ENCODE assay signal across 15 mouse cellular contexts in genomic region chr4:47638876-47639494, GRCm38 (mm10).
DNase-seq lines count a peak whose midpoint lies in the region; ATAC-seq and TF ChIP-seq lines count a peak whose summit lies in the region.
"Had no signal": no experiment of that assay in that cellular context is flagged by ENCODE, and none has a peak within 500 bp of the region (broad histone marks: within the 10 kb centered on the region; RNA-seq: fewer than 3 reads in every experiment).

No protein-coding gene starts in this region.

- TF ChIP-seq EP300 in heart, postnatal 0 days (IDR thresholded peaks at IDR 0.05; ENCODE audit: low read depth) = no peak

- H3K4me3 ChIP-seq in neural tube, embryonic 13.5 days = no peak overlapping the region
- no peak overlapping the region for H3K4me3 ChIP-seq in heart, postnatal 0 days (ENCODE audit: low read depth, low read length)
- H3K4me3 ChIP-seq in hindbrain, embryonic 13.5 days = no peak overlapping the region
- H3K4me3 ChIP-seq in midbrain, embryonic 16.5 days (ENCODE audit: low read depth, low read length) = no peak overlapping the region
- H3K4me3 ChIP-seq: intestine, embryonic 15.5 days; limb, embryonic 10.5 days; liver, embryonic 13.5 days; megakaryocyte, embryonic 14.5 days had no signal

- peak; percentile 56; the same call in 1 of the 2 replicates for ATAC-seq in neural tube, embryonic 13.5 days (ENCODE audit: low read depth)
- peak; percentile 58 for ATAC-seq in heart, postnatal 0 days (ENCODE audit: insufficient read depth, low read depth)
- ATAC-seq in hindbrain, embryonic 13.5 days (ENCODE audit: low FRiP score) = peak; percentile 52; the same call in 1 of the 2 replicates
- ATAC-seq in midbrain, embryonic 16.5 days = peak; percentile 60; the same call in 1 of the 2 replicates
- ATAC-seq: intestine, embryonic 15.5 days had no signal

- DNase-seq in neural tube, embryonic 10.5 days (ENCODE audit: extremely low spot score, low spot score) = no peak
- peak; percentile 24 for DNase-seq in heart, postnatal 0 days (ENCODE audit: low spot score)
- no peak for DNase-seq in frontal cortex, postnatal 14 days (ENCODE audit: low spot score in 2 of 2)
- no peak for DNase-seq in right cerebral cortex, postnatal 10 days (ENCODE audit: low spot score in 2 of 2)
- no peak for DNase-seq in layer of hippocampus, postnatal 10 days (ENCODE audit: low spot score in 2 of 2)
- DNase-seq: cerebellum, adult 8-10 months; liver, embryonic 13.5 days; retina, postnatal 1 day had no signal

- H3K9me3 ChIP-seq in neural tube, embryonic 13.5 days = no peaks in the 10 kb centered on the region
- H3K9me3 ChIP-seq in heart, postnatal 0 days (replicated peaks; ENCODE audit: control insufficient read depth, low read length) = no peaks in the 10 kb centered on the region
- no peaks in the 10 kb centered on the region for H3K9me3 ChIP-seq in hindbrain, embryonic 13.5 days
- no peaks in the 10 kb centered on the region for H3K9me3 ChIP-seq in midbrain, embryonic 16.5 days (replicated peaks; ENCODE audit: control insufficient read depth, low read length, poor library complexity, severe bottlenecking)
- H3K9me3 ChIP-seq: intestine, embryonic 15.5 days; limb, embryonic 10.5 days; liver, embryonic 13.5 days; megakaryocyte, embryonic 14.5 days had no signal

- no peak overlapping the region for H3K27ac ChIP-seq in neural tube, embryonic 13.5 days (replicated peaks)
- H3K27ac ChIP-seq in heart, postnatal 0 days (ENCODE audit: low read depth) = no peak overlapping the region
- H3K27ac ChIP-seq in hindbrain, embryonic 13.5 days = no peak overlapping the region
- H3K27ac ChIP-seq in midbrain, embryonic 16.5 days (ENCODE audit: low read length) = no peak overlapping the region
- H3K27ac ChIP-seq: intestine, embryonic 15.5 days; kidney, postnatal 0 days; limb, embryonic 10.5 days; liver, embryonic 13.5 days had no signal

- H3K4me2 ChIP-seq in neural tube, embryonic 13.5 days = no peak overlapping the region
- H3K4me2 ChIP-seq in heart, postnatal 0 days (ENCODE audit: low read depth, low read length) = no peak overlapping the region
- H3K4me2 ChIP-seq in hindbrain, embryonic 13.5 days = no peak overlapping the region
- H3K4me2 ChIP-seq in midbrain, embryonic 16.5 days (ENCODE audit: low read length) = peak overlapping the region; percentile 14; the same call in 1 of the 2 replicates
- H3K4me2 ChIP-seq: intestine, embryonic 15.5 days; liver, embryonic 13.5 days had no signal

- TF ChIP-seq CTCF in heart, postnatal 0 days (IDR thresholded peaks at IDR 0.05; ENCODE audit: low read depth) = no peak

- no peak overlapping the region for H3K9ac ChIP-seq in neural tube, embryonic 13.5 days
- no peak overlapping the region for H3K9ac ChIP-seq in heart, postnatal 0 days (replicated peaks; ENCODE audit: low read depth, low read length)
- H3K9ac ChIP-seq in hindbrain, embryonic 13.5 days = no peak overlapping the region
- H3K9ac ChIP-seq in midbrain, embryonic 16.5 days (ENCODE audit: low read depth, low read length) = no peak overlapping the region
- H3K9ac ChIP-seq: intestine, embryonic 15.5 days; liver, embryonic 13.5 days had no signal

- 62% methylated on average over 10 of the region's 10 CpGs for WGBS in neural tube, embryonic 13.5 days
- WGBS in heart, postnatal 0 days = 42% methylated on average over 10 of the region's 10 CpGs
- WGBS in hindbrain, embryonic 13.5 days = 45% methylated on average over 10 of the region's 10 CpGs
- WGBS in midbrain, embryonic 16.5 days = 41% methylated on average over 10 of the region's 10 CpGs

- H3K4me1 ChIP-seq in neural tube, embryonic 13.5 days (replicated peaks) = 0 out of 2 replicates have a peak, but pooled peaks cover 5% of the 10 kb centered on the region
- no peaks in the 10 kb centered on the region; the same call in 1 of the 2 replicates for H3K4me1 ChIP-seq in heart, postnatal 0 days (ENCODE audit: control insufficient read depth, insufficient read depth)
- H3K4me1 ChIP-seq in hindbrain, embryonic 13.5 days (replicated peaks) = no peaks in the 10 kb centered on the region; the same call in 1 of the 2 replicates
- 0 out of 2 replicates have a peak, but pooled peaks cover 2% of the 10 kb centered on the region for H3K4me1 ChIP-seq in midbrain, embryonic 16.5 days (ENCODE audit: control insufficient read depth, insufficient read depth, low read length)
- H3K4me1 ChIP-seq: intestine, embryonic 15.5 days; limb, embryonic 10.5 days; liver, embryonic 13.5 days; megakaryocyte, embryonic 14.5 days had no signal

- no peaks in the 10 kb centered on the region for H3K36me3 ChIP-seq in neural tube, embryonic 13.5 days
- no peaks in the 10 kb centered on the region for H3K36me3 ChIP-seq in heart, postnatal 0 days (replicated peaks; ENCODE audit: control insufficient read depth, insufficient read depth, low read length)
- no peaks in the 10 kb centered on the region for H3K36me3 ChIP-seq in hindbrain, embryonic 13.5 days
- no peaks in the 10 kb centered on the region for H3K36me3 ChIP-seq in midbrain, embryonic 16.5 days (ENCODE audit: control insufficient read depth, insufficient read depth, low read length)
- H3K36me3 ChIP-seq: intestine, embryonic 15.5 days; limb, embryonic 10.5 days; liver, embryonic 13.5 days had no signal

- H3K27me3 ChIP-seq in neural tube, embryonic 13.5 days = no peaks in the 10 kb centered on the region
- no peaks in the 10 kb centered on the region for H3K27me3 ChIP-seq in heart, postnatal 0 days (ENCODE audit: control insufficient read depth, insufficient read depth, low read length)
- no peaks in the 10 kb centered on the region for H3K27me3 ChIP-seq in hindbrain, embryonic 13.5 days
- H3K27me3 ChIP-seq in midbrain, embryonic 16.5 days (ENCODE audit: control insufficient read depth, insufficient read depth, low read depth, low read length) = no peaks in the 10 kb centered on the region
- H3K27me3 ChIP-seq: intestine, embryonic 15.5 days; liver, embryonic 13.5 days; megakaryocyte, embryonic 14.5 days had no signal
